Mouse (Mus musculus): Measurements from ENCODE around the gene Vsig10. TPM values are rescaled to one million over a fixed set of nuclear protein-coding genes. Genes with fewer than 3 reads are reported as not detected.

Gene Vsig10
- polyA plus RNA-seq, 1 experiment from 2014 or later = 1.8 TPM

Other genes starting within 250 kb of the Vsig10 start
- 79.1 and 90.4 TPM in 2 replicates for gene Suds3, start 203.0 kb upstream of the Vsig10 start, polyA plus RNA-seq (2016; fragmentation: Nextera tagmentation; extraction: Ambion mirVana)
- 10.4 and 16.4 TPM in 2 replicates for gene Taok3, start 199.0 kb upstream of the Vsig10 start, polyA plus RNA-seq (2016; fragmentation: Nextera tagmentation; extraction: Ambion mirVana)
- gene Pebp1, start 31.5 kb upstream of the Vsig10 start, polyA plus RNA-seq (2016; fragmentation: Nextera tagmentation; extraction: Ambion mirVana) = 928 and 949 TPM in 2 replicates
- 56.9 and 86.8 TPM in 2 replicates for gene Wsb2, start 38.2 kb downstream of the Vsig10 start, polyA plus RNA-seq (2016; fragmentation: Nextera tagmentation; extraction: Ambion mirVana)
- 109 and 135 TPM in 2 replicates for gene Rfc5, start 70.0 kb downstream of the Vsig10 start, polyA plus RNA-seq (2016; fragmentation: Nextera tagmentation; extraction: Ambion mirVana)
- gene Ksr2, start 94.9 kb downstream of the Vsig10 start, polyA plus RNA-seq (2016; fragmentation: Nextera tagmentation; extraction: Ambion mirVana) = 0.92 and 2.1 TPM in 2 replicates

All from hindbrain, embryonic 10.5 days (tissue).